Mouse (Mus musculus) liver, embryonic 12.5 days (tissue): ENCODE measurements around the gene Zfp362. TPM values are rescaled to one million over a fixed set of nuclear protein-coding genes. Genes with fewer than 3 reads are reported as not detected.

Experiments used
- ATAC-seq: fragments of 200-750 bp; cut with Nextera tagmentation; 2 replicates; pipeline ENCODE4 v1.8.0; 2017; ENCODE audit warnings: moderate number of reproducible peaks, mild to moderate bottlenecking, moderate library complexity
- H3K27ac ChIP-seq: fragments of 300-500 bp; sonication (generic); 2 replicates; pipeline ENCODE4 v1.5.1; 2016; ENCODE audit warnings: mild to moderate bottlenecking
- H3K27me3 ChIP-seq: fragments of 300-500 bp; sonication (generic); replicated peaks from 2 replicates; pipeline ENCODE4 v1.6.1; 2016; ENCODE audit warnings: mild to moderate bottlenecking, moderate library complexity
- H3K36me3 ChIP-seq: fragments of 300-500 bp; sonication (generic); 2 replicates; pipeline ENCODE4 v1.6.1; 2016; ENCODE audit warnings: mild to moderate bottlenecking, moderate library complexity
- H3K4me1 ChIP-seq: fragments of 300-500 bp; sonication (generic); 2 replicates; pipeline ENCODE4 v1.6.1; 2016
- H3K4me2 ChIP-seq: fragments of 300-500 bp; sonication (generic); 2 replicates; pipeline ENCODE4 v1.6.1; 2016; ENCODE audit warnings: mild to moderate bottlenecking, moderate library complexity
- H3K4me3 ChIP-seq: fragments of 300-500 bp; sonication (generic); 2 replicates; pipeline ENCODE4 v1.5.1; 2016; ENCODE audit warnings: mild to moderate bottlenecking, moderate library complexity
- H3K9ac ChIP-seq: fragments of 300-500 bp; sonication (generic); 2 replicates; pipeline ENCODE4 v1.6.1; 2016; ENCODE audit warnings: mild to moderate bottlenecking, moderate library complexity
- H3K9me3 ChIP-seq: fragments of 300-500 bp; sonication (generic); replicated peaks from 2 replicates; pipeline ENCODE4 v1.6.1; 2016; ENCODE audit warnings: mild to moderate bottlenecking, moderate library complexity
- WGBS: fragments of 180-500 bp; shearing (Covaris S2); methylation state at CpG from one replicate; pipeline ENCODE4 v1.1.7; 2016; ENCODE audit not compliant: insufficient replicate concordance; 5-methylcytosine and 5-hydroxymethylcytosine counted together
- polyA plus RNA-seq: library from polyadenylated mRNA; unstranded; fragments of >200 nt; fragmentation: Nextera tagmentation; extraction: Ambion mirVana; gene quantifications from 2 replicates; pipeline ENCODE4 v1.2.1, GENCODE M21; 2016

Zfp362 gene
- polyA plus RNA-seq, 1 experiment from 2014 or later, result 12.6 TPM

DNA sequence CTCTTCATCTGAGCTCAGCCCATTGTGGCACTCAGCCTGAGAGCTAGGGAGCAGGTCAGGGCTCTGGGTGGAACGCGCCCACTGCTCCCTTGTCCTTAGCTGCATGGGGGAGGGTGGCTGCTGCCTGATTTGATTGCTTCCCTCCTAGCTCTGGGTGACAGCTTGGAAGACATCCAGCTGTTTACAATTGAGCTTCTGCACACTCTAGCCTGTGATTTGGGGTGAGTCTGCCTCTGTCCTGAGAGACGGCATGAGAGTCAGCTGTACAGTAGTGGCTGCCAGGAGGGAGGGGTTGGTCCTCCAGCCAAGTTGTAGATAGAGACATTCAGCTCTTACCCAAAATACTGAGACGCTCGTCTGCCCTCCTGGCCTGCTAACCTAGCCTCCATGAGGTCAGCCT lies 71.6 kb downstream of the Zfp362 start:
- no peaks in the 10 kb centered on the region for H3K27me3 ChIP-seq
- 69% methylated on average over 5 of the region's 5 CpGs for WGBS
- 0 out of 2 replicates have a peak, but pooled peaks have one; percentile 34 for ATAC-seq
- no peak overlapping the region for H3K4me3 ChIP-seq
- 0 out of 2 replicates have a peak overlapping the region, but pooled peaks have one; percentile 18 for H3K27ac ChIP-seq
- peaks cover 73% of the 10 kb centered on the region for H3K4me1 ChIP-seq
- peaks cover 60% of the 10 kb centered on the region for H3K36me3 ChIP-seq
- H3K9me3 ChIP-seq, result no peaks in the 10 kb centered on the region
- no peak overlapping the region for H3K4me2 ChIP-seq
- no peak overlapping the region for H3K9ac ChIP-seq

DNA sequence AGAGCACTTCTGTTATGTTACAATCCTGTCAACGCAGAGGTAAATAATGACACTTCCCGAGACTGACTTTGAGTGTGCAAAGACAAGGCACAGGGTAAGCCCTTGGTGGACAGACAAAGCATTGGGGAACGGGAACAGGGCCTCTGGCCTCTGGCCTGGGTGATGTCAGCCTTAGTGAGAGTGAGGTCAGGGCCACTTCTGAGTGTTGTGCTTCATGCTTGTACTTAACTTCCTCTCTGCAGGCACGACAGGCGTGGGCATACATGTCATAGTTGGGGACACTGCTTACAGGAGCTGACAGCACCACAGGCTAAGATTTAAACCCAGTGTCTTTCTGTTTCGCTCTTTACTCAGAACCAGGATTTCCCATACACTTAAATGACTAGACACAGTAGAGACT lies 72.3 kb downstream of the Zfp362 start:
- H3K36me3 ChIP-seq, result peaks cover 59% of the 10 kb centered on the region
- no peaks in the 10 kb centered on the region for H3K27me3 ChIP-seq
- WGBS, result 61% methylated on average over 6 of the region's 6 CpGs
- H3K9ac ChIP-seq, result no peak overlapping the region
- peak overlapping the region; percentile 18; the same call in 1 of the 2 replicates for H3K27ac ChIP-seq
- ATAC-seq, result no peak
- H3K4me1 ChIP-seq, result peaks cover 80% of the 10 kb centered on the region
- no peaks in the 10 kb centered on the region for H3K9me3 ChIP-seq
- H3K4me2 ChIP-seq, result no peak overlapping the region
- H3K4me3 ChIP-seq, result no peak overlapping the region

DNA sequence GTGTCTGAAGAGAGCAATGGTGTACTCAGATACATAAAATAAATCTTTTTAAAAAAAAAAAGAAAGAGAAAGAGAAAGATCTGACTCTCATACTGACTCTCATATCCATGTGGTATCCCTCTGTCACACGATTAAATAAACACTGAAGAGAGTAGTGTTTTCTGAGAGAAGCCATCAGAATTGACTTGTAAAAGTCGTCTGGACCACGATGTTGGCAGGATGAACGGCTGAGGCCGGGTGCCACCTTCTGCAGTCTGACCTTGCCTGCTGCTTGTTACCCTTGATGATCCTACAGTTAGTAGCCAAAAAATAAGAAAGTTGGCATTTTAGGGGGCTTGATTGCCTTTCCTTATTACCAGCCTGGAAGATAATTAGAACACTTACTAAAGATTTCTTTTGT lies 73.1 kb downstream of the Zfp362 start:
- Histone ChIP-seq H3K27me3 (no peaks in the 10 kb centered on the region), H3K4me1 (peaks cover 79% of the 10 kb centered on the region), H3K4me3 (no peak overlapping the region), H3K4me2 (no peak overlapping the region), H3K27ac (no peak overlapping the region), H3K9me3 (no peaks in the 10 kb centered on the region), H3K9ac (no peak overlapping the region), H3K36me3 (peaks cover 52% of the 10 kb centered on the region)
- 63% methylated on average over 5 of the region's 5 CpGs for WGBS
- ATAC-seq, result no peak

DNA sequence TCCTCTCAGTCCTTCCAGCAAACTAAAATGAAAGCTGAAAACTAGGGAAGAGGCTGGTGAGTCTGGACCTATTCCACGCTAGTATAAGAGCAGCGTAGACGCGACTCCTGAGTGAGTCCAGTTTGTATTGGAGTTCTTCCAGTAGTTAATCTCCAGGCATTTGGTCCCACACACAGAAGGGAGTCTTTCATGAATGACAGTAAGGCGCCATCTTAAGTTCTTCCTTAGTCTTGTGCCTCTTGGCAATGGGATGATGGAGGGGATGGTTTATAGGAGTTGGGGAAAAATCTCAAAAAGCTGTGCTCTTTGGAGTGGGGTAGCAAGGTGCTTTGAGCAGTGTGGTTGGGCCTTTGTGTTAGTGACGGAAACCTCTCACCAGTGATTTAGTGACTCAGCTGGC lies 75.6 kb downstream of the Zfp362 start:
- peaks cover 70% of the 10 kb centered on the region for H3K4me1 ChIP-seq
- no peak overlapping the region for H3K27ac ChIP-seq
- ATAC-seq, result no peak
- peaks cover 38% of the 10 kb centered on the region for H3K36me3 ChIP-seq
- H3K27me3 ChIP-seq, result no peaks in the 10 kb centered on the region; the same call in 1 of the 2 replicates
- H3K9ac ChIP-seq, result peak overlapping the region; percentile 90; the same call in 1 of the 2 replicates
- 81% methylated on average over 6 of the region's 6 CpGs for WGBS
- H3K4me3 ChIP-seq, result peak overlapping the region; percentile 93; the same call in 1 of the 2 replicates
- peak overlapping the region; percentile 89 for H3K4me2 ChIP-seq
- H3K9me3 ChIP-seq, result no peaks in the 10 kb centered on the region

DNA sequence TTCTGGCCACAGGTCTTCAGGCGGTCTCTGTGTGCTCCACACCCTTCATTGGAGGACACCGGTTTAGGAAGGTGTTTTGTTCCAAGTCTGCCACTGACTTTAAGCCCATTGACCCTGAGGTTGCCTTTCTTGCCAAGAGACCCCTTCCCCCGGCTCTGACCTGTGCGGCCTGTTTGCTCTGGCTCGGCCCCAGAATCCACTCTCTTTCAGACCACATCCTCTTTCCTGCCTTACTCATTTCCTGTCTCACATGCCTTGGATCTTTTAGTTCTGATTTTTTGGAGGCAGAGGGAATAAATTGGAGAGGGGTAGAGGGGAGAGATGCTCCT lies 76.2 kb downstream of the Zfp362 start:
- H3K4me3 ChIP-seq, result peak overlapping the region; percentile 93
- H3K36me3 ChIP-seq, result peaks cover 32% of the 10 kb centered on the region
- WGBS, result 30% methylated on average over 5 of the region's 5 CpGs
- H3K27me3 ChIP-seq, result no peaks in the 10 kb centered on the region; the same call in 1 of the 2 replicates
- peaks cover 64% of the 10 kb centered on the region for H3K4me1 ChIP-seq
- H3K4me2 ChIP-seq, result peak overlapping the region; percentile 89
- no peak for ATAC-seq
- peak overlapping the region; percentile 49; the same call in 1 of the 2 replicates for H3K27ac ChIP-seq
- peak overlapping the region; percentile 90 for H3K9ac ChIP-seq
- H3K9me3 ChIP-seq, result no peaks in the 10 kb centered on the region

DNA sequence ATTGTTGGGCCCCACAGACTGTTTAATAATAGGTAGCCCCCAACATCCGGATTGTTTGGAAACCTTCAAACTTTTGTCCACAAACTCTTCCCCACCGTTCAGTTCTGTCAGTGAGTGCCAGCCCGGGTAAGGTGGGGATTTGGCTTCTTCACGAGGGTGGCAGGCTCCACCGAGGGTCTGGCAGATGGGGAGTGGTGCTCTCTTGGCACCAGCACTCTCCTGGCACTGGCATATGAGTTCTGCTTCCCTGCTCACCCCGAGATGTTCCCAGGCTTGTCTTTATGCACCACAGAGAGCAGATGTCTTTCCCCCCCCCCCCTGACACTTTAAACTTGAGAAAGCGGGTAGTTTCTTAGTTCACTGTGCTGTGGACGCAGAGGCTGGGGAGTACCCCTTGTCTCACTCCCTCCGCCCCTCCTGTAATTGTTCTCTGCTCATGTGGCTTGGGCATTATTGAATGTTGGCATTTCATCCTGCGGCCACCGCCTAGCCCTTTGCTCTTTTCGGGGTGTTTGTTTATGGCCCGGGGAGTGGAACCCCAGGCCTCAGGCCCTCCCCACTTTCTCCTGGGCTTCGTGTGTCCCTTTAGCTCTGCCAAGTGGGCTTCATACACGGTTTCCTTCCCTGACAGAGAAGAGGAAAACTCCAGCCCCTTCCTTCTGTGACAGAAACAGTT lies 76.7 kb downstream of the Zfp362 start:
- Histone ChIP-seq H3K4me2 (peak overlapping the region; percentile 89), H3K4me1 (peaks cover 59% of the 10 kb centered on the region), H3K27me3 (no peaks in the 10 kb centered on the region; the same call in 1 of the 2 replicates), H3K9me3 (no peaks in the 10 kb centered on the region), H3K27ac (peak overlapping the region; percentile 49; the same call in 1 of the 2 replicates), H3K9ac (peak overlapping the region; percentile 90), H3K4me3 (peak overlapping the region; percentile 93), H3K36me3 (peaks cover 27% of the 10 kb centered on the region)
- ATAC-seq, result no peak
- WGBS, result 36% methylated on average over 15 of the region's 15 CpGs

DNA sequence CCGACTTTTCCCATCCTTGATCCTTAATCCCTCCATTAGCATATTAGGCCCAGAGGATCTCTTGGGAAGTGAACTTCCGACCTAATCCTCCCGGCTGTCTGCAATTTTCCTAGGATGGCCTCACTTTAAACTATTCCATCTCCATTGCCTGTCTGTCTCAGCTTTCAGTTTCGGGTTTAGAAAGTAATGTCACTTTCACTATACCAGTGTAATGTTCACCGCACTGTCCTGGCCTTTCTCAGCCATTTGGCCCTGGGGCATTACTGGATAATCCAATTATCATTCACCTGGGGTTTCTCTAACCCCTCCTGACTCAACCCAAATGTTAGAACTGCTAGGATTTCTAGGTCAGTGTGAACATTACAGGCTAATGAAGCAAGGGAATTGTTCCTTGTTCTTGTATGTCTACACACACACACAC lies 77.4 kb downstream of the Zfp362 start:
- peaks cover 23% of the 10 kb centered on the region for H3K36me3 ChIP-seq
- H3K4me2 ChIP-seq, result peak overlapping the region; percentile 89
- 2% methylated on average over 5 of the region's 5 CpGs for WGBS
- peak overlapping the region; percentile 93 for H3K4me3 ChIP-seq
- no peaks in the 10 kb centered on the region for H3K9me3 ChIP-seq
- H3K27me3 ChIP-seq, result peaks cover 4% of the 10 kb centered on the region; the same call in 1 of the 2 replicates
- peak overlapping the region; percentile 94 for H3K27ac ChIP-seq
- peaks cover 52% of the 10 kb centered on the region for H3K4me1 ChIP-seq
- H3K9ac ChIP-seq, result peak overlapping the region; percentile 90
- no peak for ATAC-seq

DNA sequence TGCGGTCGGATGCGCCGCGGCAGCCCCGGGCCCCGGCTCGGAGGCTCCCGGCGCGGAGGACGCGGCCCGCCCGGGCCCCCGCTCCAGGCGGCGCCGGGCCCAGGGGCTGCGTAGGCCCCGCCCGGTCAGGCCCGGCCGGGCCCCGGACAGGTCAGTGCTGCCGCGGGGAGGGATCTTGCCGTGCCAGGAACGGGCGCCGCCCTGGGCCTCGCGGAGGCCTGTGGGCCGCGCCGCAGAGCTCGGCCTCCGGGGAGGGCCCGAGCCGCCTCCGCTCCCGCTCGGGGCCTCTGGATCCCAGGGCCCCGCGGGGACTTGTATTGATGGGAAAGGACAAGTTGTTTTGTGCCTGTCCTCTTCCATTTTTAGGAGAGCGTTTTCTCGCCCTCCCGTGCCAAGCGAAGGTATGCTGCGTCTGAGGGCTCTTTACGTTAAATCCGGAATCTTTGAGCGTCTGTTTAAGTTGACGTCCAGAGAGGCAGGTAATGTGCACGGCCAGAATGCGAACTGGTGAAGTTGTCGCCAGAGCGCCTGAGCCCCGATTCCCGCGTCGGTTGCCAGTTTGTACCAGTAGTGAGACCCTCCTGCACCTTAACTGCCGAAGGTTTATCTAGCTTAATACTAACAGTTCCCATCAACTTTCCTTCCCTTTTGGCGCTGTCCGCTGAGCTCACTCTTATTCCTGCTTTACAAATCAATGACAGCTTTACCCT lies 78.0 kb downstream of the Zfp362 start:
- Histone ChIP-seq H3K4me1 (peaks cover 46% of the 10 kb centered on the region), H3K4me3 (peak overlapping the region; percentile 93), H3K27ac (peak overlapping the region; percentile 94), H3K9me3 (no peaks in the 10 kb centered on the region), H3K4me2 (peak overlapping the region; percentile 89), H3K9ac (peak overlapping the region; percentile 90), H3K36me3 (peaks cover 23% of the 10 kb centered on the region), H3K27me3 (peaks cover 4% of the 10 kb centered on the region)
- peak; percentile 92 for ATAC-seq
- WGBS, result under 1% methylated on average over 53 of the region's 65 CpGs

DNA sequence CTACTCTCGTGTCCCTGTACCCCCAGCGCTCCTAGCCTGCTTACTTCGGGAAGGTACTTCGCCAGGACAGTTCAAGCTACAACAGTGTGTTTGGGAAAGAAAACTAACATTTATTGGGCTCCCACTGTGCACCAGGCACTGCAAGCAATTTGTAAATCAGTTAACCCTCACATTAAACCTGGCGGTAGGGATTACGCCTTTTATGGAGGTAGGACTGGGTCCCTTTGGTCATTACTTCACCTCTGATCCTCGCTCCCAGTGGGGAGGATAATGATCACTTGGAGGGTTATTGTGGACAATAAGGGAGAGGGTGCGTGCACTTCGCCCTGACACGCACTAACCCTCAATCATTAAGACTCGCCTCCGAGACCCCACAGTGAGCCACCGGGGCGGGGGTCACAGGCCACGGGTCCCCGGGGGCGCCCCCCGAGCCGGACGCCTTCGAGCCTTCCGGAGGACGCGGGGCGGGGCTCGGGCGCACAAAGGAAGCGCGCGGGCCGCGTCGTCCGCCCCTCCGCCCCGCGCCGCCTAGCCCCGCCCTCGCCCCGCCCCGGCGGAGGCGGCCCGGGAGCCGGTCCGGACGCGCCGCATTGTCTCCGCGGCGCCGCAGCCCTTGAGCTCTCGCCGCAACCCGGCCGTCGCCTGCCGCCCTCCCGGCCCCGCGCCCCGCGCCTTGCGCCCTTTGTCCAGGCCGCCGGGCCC lies 78.7 kb downstream of the Zfp362 start:
- peak; percentile 93 for ATAC-seq
- Histone ChIP-seq H3K4me2 (peak overlapping the region; percentile 89), H3K9me3 (no peaks in the 10 kb centered on the region), H3K9ac (peak overlapping the region; percentile 90), H3K4me1 (peaks cover 44% of the 10 kb centered on the region), H3K4me3 (peak overlapping the region; percentile 93), H3K27ac (peak overlapping the region; percentile 94), H3K27me3 (peaks cover 4% of the 10 kb centered on the region), H3K36me3 (peaks cover 23% of the 10 kb centered on the region)
- WGBS, result 3% methylated on average over 53 of the region's 68 CpGs

DNA sequence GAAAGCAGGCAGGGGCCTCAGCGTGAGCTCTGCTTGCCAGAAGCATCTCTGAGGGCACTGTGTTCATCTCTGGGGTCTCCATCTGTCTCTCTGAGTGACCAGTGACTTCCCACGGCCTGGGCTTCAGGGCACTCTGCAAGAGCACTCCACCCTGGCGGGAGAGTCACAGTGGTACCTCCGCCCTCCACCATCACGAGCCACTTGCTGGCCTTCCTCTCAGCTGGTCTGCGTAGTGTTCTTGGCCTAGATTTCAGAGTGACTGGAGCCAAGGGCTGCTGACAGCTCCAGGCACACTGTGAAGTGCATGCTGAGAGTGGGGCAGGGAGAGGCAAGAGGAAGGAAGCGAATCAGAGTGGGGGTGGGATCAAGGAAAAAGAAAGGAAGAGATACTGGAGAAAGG lies 81.8 kb downstream of the Zfp362 start:
- peaks cover 35% of the 10 kb centered on the region for H3K4me1 ChIP-seq

DNA sequence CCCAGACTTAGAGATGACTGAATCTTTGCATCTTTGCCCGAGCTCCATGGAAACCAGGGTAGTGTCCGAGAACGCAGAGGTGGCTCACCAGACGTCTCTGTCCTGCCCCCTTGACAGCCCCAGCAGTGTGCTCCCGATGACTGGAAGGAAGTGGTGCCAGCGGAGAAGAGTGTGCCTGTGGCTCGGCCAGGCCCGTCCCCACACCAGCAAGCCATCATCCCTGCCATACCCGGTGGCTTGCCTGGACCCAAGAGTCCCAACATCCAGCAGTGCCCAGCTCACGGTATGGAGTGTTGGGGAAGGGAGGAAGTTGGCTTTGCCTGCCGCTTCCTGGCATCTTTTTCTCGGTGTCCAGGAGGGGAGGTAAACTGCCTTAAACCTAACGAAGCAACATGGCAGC lies 82.4 kb downstream of the Zfp362 start:
- Histone ChIP-seq H3K4me3 (no peak overlapping the region), H3K9me3 (no peaks in the 10 kb centered on the region), H3K27ac (no peak overlapping the region), H3K4me1 (peaks cover 29% of the 10 kb centered on the region), H3K4me2 (no peak overlapping the region), H3K36me3 (no peaks in the 10 kb centered on the region), H3K27me3 (peaks cover 4% of the 10 kb centered on the region), H3K9ac (no peak overlapping the region)
- WGBS, result 67% methylated on average over 13 of the region's 13 CpGs
- no peak for ATAC-seq

More for the DNA sequence above, 81.8 kb downstream of the Zfp362 start:
- Histone ChIP-seq H3K9me3 (no peaks in the 10 kb centered on the region), H3K27ac (no peak overlapping the region), H3K36me3 (no peaks in the 10 kb centered on the region), H3K4me2 (no peak overlapping the region), H3K4me3 (no peak overlapping the region), H3K27me3 (peaks cover 4% of the 10 kb centered on the region), H3K9ac (no peak overlapping the region)
- WGBS, result 52% methylated on average over 7 of the region's 7 CpGs
- ATAC-seq, result no peak
